Mouse (Mus musculus) stomach, postnatal 0 days (tissue): ENCODE data around the gene Gimap7.

Experiments
- CTCF ChIP-seq: IDR thresholded peaks from 2 replicates; pipeline ENCODE4 v1.5.1; 2016; ENCODE audit warnings: antibody characterized with exemption, low read depth, mild to moderate bottlenecking, moderate library complexity
- EP300 ChIP-seq: optimal IDR thresholded peaks from 2 replicates; pipeline ENCODE3; 2016; ENCODE audit warnings: antibody characterized with exemption

GRCm38 (mm10) chr6:48675400-48675930, 43.0 kb upstream of the Gimap7 start:
- TF ChIP-seq CTCF (no peak), EP300 (no peak)
